Mouse (Mus musculus): ENCODE measurements around the gene 1700025G04Rik. TPM values are rescaled to one million over a fixed set of nuclear protein-coding genes. Genes with fewer than 3 reads are reported as not detected.

1700025G04Rik gene
- polyA plus RNA-seq (2015; fragmentation: Nextera tagmentation; extraction: Ambion mirVana): 29.1 and 31.5 TPM in 2 replicates

DNA sequence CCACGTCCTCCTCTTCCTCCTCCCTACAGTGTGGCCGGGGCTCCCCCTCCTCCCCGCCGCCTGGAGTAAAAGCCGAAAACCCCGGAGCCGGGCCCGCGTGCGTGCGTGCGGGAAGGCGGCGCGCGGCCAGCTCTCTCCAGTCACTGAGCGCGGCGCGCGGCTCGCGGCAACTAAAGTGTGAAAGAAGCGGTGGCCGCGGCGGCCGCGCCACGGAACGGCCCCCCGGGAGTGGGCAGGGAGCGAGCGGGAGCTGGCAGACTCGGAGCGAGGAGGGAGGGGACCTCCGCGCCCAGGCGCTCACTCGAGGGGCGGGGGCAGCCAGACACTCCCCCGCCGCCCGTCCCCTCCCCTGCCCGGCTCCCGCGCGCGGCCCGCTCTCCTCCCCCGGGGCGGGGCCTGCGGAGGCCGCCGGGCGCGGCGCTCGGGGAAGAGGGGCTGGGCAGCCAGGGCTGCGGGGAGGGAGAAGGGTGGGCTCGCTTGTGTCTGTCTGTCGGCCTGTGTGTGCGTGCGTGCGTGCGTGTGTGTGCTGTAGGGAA lies at the start of gene 1700025G04Rik:
Gene 1700025G04Rik, minus strand, starts transcription at position 108 of the 536 bp plus-strand sequence.
- no peaks in the 10 kb centered on the region for H3K36me3 ChIP-seq (ENCODE audit: poor library complexity, severe bottlenecking)
- no peaks in the 10 kb centered on the region for H3K9me3 ChIP-seq (replicated peaks)
- ATAC-seq: peak; percentile 93
- H3K27me3 ChIP-seq: no peaks in the 10 kb centered on the region
- peaks cover 49% of the 10 kb centered on the region for H3K4me1 ChIP-seq
- peak within 1 kb of the TSS; percentile 97 for H3K9ac ChIP-seq
- H3K4me2 ChIP-seq: peak within 1 kb of the TSS; percentile 81
- WGBS: 2% methylated on average over 25 of the region's 66 CpGs
- peak within 1 kb of the TSS; percentile 96 for H3K27ac ChIP-seq
- H3K4me3 ChIP-seq: peak within 1 kb of the TSS; percentile 87

DNA sequence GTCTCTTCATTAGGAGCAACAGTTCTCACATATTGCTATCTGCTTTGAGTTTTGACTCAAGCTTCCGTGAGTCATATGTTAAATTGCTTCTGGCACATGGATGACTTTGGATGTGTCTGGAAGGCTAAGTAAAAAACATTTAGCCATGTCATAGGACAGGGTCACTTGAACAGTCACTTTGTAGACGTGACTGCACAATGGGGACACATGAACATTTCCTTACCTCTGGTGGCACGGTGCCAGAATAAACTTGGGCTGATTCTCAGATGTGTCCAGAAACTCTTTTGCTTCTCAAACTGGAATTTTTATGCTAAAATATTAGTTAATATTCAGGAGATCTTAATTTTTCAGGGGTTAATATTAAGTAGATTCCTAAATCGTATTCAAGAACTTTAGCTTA lies 49.6 kb upstream of the 1700025G04Rik start:
- no peaks in the 10 kb centered on the region for H3K36me3 ChIP-seq (ENCODE audit: poor library complexity, severe bottlenecking)
- no peaks in the 10 kb centered on the region for H3K9me3 ChIP-seq (replicated peaks)
- H3K9ac ChIP-seq: no peak overlapping the region
- H3K27ac ChIP-seq: no peak overlapping the region
- no peak for ATAC-seq
- H3K4me1 ChIP-seq: no peaks in the 10 kb centered on the region
- no peaks in the 10 kb centered on the region for H3K27me3 ChIP-seq
- 87% methylated on average over 4 of the region's 4 CpGs for WGBS
- no peak overlapping the region for H3K4me2 ChIP-seq
- H3K4me3 ChIP-seq: no peak overlapping the region

DNA sequence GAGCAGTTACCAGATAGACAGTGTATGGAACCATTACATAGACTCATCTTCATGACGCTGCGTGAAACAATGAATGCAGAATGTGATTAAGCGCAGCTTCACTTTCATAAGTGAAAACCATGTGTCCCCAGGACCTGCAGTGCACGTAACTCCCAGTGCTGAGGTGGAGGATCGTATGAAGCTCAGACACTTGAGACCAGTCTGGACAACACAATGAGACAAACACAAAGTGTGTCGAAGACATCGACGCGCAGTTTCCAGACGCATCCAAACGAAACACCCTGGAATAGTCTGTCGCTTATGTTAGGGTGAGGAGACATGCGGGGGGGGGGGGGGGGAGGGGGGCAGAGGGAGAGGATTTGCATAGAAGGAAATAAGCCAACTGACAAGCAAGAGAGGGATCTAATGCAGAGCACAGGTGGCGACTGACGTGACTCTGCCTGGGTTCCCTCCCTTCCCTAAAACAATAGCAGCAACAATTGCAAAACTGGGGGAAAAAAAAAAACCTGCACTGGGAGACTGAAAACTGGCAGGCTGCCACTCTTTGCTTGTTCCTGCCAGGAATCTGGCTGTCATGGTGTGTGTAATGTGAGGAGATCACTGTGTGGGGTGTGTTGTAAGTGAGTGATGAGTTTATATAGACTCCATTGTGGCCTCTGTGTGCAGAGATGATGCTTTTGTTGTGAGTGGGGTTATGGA lies 40.3 kb upstream of the 1700025G04Rik start:
- H3K27me3 ChIP-seq: no peaks in the 10 kb centered on the region
- no peak overlapping the region for H3K27ac ChIP-seq
- no peaks in the 10 kb centered on the region for H3K36me3 ChIP-seq (ENCODE audit: poor library complexity, severe bottlenecking)
- 68% methylated on average over 15 of the region's 15 CpGs for WGBS
- no peak overlapping the region for H3K4me3 ChIP-seq
- no peaks in the 10 kb centered on the region for H3K9me3 ChIP-seq (replicated peaks)
- H3K9ac ChIP-seq: no peak overlapping the region
- ATAC-seq: peak; percentile 53
- 0 out of 2 replicates have a peak, but pooled peaks cover 11% of the 10 kb centered on the region for H3K4me1 ChIP-seq
- no peak overlapping the region for H3K4me2 ChIP-seq

DNA sequence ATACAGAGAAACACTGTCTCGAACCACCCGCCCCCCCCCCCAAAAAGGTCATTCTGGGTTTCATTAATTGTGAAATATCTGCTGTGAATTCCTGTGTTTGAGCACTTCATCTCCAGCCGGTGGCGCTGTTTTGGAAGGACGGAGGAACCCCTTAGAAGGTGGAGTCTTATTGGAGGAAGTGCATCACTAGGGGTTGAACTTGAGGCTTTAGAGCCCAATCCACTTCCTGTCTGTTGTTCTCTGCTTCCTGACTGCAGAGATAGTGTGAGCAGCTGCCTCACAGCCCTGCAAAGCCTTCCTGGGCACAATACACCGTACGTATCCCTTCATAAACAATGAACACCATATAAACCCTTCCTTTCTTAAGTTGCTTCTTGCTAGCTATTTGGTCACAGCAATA lies 35.5 kb upstream of the 1700025G04Rik start:
- no peaks in the 10 kb centered on the region for H3K36me3 ChIP-seq (ENCODE audit: poor library complexity, severe bottlenecking)
- no peak for ATAC-seq
- 95% methylated on average over 7 of the region's 7 CpGs for WGBS
- H3K4me2 ChIP-seq: no peak overlapping the region
- no peak overlapping the region for H3K27ac ChIP-seq
- no peaks in the 10 kb centered on the region for H3K27me3 ChIP-seq
- 0 out of 2 replicates have a peak, but pooled peaks cover 9% of the 10 kb centered on the region for H3K4me1 ChIP-seq
- no peaks in the 10 kb centered on the region for H3K9me3 ChIP-seq (replicated peaks)
- H3K4me3 ChIP-seq: no peak overlapping the region
- no peak overlapping the region for H3K9ac ChIP-seq

DNA sequence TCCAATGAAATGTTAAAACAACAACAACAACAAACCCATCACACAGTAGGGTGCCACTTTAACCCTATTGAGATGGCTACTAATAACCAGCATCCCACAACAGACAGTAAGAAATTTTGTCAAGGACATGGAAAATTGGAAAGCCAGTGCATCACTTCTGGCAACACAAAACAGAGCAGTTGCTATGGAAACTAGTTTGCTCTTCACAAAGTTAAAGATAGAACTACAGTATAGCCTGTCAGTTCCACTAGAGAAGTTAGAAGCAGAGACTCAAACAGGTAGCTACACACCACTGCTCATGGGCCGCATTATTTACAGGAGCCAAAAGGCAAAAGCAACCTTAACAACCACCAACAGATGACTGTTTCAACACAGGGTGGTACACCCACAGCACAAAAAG lies 20.2 kb upstream of the 1700025G04Rik start:
- 100% methylated on average over 1 of the region's 1 CpGs for whole genome bisulfite sequencing
- no peaks in the 10 kb centered on the region for H3K4me1 ChIP-seq
- H3K36me3 ChIP-seq (ENCODE audit: poor library complexity, severe bottlenecking): no peaks in the 10 kb centered on the region
- H3K4me2 ChIP-seq: no peak overlapping the region
- no peaks in the 10 kb centered on the region for H3K27me3 ChIP-seq
- no peak overlapping the region for H3K4me3 ChIP-seq
- no peak overlapping the region for H3K9ac ChIP-seq
- ATAC-seq: no peak
- H3K27ac ChIP-seq: no peak overlapping the region
- H3K9me3 ChIP-seq (replicated peaks): no peaks in the 10 kb centered on the region

DNA sequence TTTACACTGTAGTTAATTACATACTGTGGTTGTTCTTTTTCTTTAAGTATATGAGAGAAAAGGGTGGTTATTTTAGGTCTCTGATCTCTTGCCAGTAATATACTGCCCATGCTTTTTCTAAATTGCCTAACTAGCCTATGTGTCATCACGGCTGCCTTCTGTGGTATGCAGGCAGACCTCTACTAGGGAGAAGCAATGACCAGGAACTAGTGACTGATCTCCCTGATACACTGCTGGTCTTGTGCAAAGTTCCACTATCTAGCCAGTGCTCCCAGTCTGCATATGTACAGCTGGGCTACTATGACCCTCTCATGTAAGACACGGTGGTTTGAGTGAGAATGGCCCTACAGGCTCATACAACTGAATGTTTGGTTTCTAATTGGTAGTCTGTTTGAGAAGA lies 16.2 kb upstream of the 1700025G04Rik start:
- Histone ChIP-seq H3K27me3 (no peaks in the 10 kb centered on the region), H3K27ac (no peak overlapping the region), H3K9me3 (replicated peaks) (no peaks in the 10 kb centered on the region), H3K4me3 (no peak overlapping the region), H3K4me2 (no peak overlapping the region), H3K36me3 (ENCODE audit: poor library complexity, severe bottlenecking) (no peaks in the 10 kb centered on the region), H3K9ac (no peak overlapping the region), H3K4me1 (peaks cover 8% of the 10 kb centered on the region)
- WGBS: 86% methylated on average over 2 of the region's 2 CpGs
- no peak for ATAC-seq

DNA sequence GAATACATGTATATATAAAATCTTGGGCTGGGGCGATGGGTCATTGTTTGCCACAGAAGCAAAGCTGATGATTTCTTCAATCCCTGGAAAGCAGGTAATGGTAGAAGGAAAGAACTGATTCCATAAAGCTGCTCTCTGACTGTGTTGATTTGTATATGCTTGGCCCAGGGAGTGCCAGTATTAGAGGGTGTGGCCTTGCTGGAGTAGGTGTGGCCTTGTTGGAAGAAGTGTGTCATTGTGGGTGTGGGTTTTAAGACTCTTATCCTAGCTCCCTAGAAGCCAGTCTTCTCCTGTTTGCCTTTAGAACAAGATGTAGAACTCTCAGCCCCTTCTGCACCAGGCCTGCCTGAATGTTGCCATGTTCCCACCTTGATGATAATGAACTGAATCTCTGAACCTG lies 15.3 kb upstream of the 1700025G04Rik start:
- no peak overlapping the region for H3K4me2 ChIP-seq
- H3K9me3 ChIP-seq (replicated peaks): no peaks in the 10 kb centered on the region
- no peak overlapping the region for H3K27ac ChIP-seq
- H3K36me3 ChIP-seq (ENCODE audit: poor library complexity, severe bottlenecking): no peaks in the 10 kb centered on the region
- H3K9ac ChIP-seq: no peak overlapping the region
- ATAC-seq: no peak
- no peak overlapping the region for H3K4me3 ChIP-seq
- 98% methylated on average over 1 of the region's 1 CpGs for WGBS
- peaks cover 8% of the 10 kb centered on the region for H3K4me1 ChIP-seq
- no peaks in the 10 kb centered on the region for H3K27me3 ChIP-seq

DNA sequence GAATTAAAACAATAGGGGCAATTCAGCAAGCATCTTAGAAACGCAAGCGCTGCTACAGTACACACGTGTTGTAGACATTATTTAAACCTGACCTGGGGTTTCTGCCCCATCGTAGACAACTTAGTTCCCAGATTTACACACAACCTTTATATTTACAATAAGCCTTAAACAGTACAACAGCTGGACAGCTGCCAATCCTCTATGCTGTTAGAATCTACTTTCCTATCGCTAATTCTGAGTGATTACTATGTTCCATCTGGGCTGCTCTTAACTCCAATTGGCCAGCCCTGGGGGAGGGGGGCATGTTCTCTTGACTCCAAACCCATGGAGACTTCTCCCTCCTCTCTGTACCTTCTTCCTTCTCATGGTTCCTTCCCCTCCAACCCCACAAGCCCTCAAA lies 11.8 kb upstream of the 1700025G04Rik start:
- no peak for ATAC-seq
- Histone ChIP-seq H3K27ac (no peak overlapping the region), H3K27me3 (no peaks in the 10 kb centered on the region), H3K4me1 (peaks cover 8% of the 10 kb centered on the region), H3K9ac (no peak overlapping the region), H3K36me3 (ENCODE audit: poor library complexity, severe bottlenecking) (no peaks in the 10 kb centered on the region), H3K9me3 (replicated peaks) (no peaks in the 10 kb centered on the region), H3K4me2 (no peak overlapping the region), H3K4me3 (no peak overlapping the region)
- 29% methylated on average over 5 of the region's 5 CpGs for WGBS

DNA sequence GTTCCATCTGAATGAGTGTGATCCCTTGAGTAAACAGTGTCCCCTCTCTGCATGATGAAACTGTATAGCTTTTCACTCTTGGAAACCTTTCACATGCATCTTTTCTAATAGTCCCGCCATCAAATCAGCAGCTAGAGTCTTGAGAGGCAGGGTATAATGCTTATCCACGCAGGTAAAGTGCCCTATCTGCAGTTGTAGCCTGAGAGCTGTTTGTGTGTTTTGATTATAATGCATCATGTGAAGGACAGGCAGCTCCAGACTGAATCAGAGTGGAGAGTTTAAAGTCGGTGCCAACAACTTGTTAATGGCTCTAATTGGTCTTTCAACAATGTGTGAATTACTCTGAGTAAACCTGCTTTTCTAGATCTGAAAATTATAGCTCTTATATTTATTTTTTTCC lies 6.1 kb upstream of the 1700025G04Rik start:
- Histone ChIP-seq H3K4me1 (peaks cover 6% of the 10 kb centered on the region; the same call in 1 of the 2 replicates), H3K9me3 (replicated peaks) (no peaks in the 10 kb centered on the region), H3K27ac (no peak overlapping the region), H3K27me3 (no peaks in the 10 kb centered on the region), H3K4me3 (no peak overlapping the region), H3K4me2 (no peak overlapping the region), H3K9ac (no peak overlapping the region), H3K36me3 (ENCODE audit: poor library complexity, severe bottlenecking) (no peaks in the 10 kb centered on the region)
- 60% methylated on average over 3 of the region's 3 CpGs for WGBS
- ATAC-seq: no peak

DNA sequence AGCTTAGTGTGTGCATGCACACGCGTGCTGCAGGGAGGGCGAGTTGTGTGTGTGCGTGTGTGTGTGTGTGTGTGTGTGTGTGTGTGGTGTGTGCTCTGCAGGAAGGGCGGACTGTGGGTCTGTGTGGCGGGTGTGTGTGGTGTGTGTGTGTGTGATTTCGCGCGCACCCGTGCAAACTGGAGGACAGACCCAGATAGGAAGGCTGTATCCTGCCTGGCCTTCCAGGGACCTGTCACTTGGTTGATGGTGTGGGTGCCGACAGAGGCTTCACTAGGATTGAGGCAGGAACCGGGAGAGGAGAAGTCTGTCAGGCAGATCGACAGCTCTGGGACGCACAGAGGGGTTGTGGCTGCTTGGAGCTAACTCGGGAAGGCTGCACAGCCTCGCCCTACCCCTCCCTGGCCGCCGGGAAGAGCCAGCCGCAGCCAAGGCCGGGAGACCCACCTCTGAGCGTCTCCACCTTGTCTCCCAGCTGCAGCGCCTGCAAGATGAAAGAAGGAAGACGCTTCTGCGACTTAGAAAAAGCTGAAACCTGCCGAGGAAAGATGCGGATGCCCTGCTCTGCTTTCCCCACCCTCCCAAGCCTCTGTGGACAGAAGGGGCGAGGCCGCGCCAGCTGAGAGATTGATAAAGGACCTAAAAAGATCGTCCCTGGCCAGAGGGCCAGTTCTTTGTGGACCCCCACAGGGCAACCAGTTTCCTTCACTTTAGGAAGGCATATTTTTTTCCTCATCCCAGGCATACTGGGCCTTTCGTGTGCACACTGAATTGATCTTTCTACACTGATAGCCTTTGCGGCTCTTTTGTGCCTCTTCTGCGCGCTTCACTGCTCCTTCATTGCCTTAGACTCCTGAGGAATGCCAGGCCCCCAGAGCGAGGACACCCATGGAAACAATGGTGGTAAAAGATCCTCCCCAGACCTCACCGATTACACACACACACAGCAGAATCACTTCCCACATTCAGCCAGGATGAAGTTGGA lies 930 bp upstream of the 1700025G04Rik start:
- peak; percentile 70 for ATAC-seq
- Histone ChIP-seq H3K27ac (peak overlapping the region; percentile 96), H3K9me3 (replicated peaks) (no peaks in the 10 kb centered on the region), H3K27me3 (no peaks in the 10 kb centered on the region), H3K36me3 (ENCODE audit: poor library complexity, severe bottlenecking) (no peaks in the 10 kb centered on the region), H3K4me3 (peak overlapping the region; percentile 87), H3K9ac (peak overlapping the region; percentile 97), H3K4me1 (peaks cover 41% of the 10 kb centered on the region), H3K4me2 (peak overlapping the region; percentile 81)
- under 1% methylated on average over 36 of the region's 36 CpGs for WGBS

DNA sequence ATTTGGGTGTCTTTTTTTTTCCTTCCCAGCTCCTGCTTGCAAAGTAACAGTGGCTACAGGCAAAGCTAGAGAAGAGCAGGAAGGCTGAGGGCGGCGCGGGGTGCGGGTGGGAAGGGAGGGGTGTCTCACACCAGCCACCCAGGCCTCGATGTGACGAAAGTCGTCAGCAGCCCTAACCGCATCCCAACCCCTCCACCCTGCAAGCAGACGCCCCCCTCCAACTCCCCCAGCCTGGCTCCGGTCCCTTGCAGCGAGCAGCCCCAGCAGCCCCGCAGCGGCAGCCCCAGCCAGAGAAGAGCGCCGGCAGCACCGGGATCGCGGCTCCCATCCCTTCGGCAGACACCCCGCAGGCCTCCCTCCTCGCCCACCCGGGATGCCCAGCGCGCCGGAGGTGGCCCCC lies 399 bp downstream of the 1700025G04Rik start:
- H3K27ac ChIP-seq: peak overlapping the region; percentile 96
- H3K4me1 ChIP-seq: peaks cover 54% of the 10 kb centered on the region
- peak overlapping the region; percentile 87 for H3K4me3 ChIP-seq
- H3K9me3 ChIP-seq (replicated peaks): no peaks in the 10 kb centered on the region
- H3K27me3 ChIP-seq: no peaks in the 10 kb centered on the region
- peak; percentile 52 for ATAC-seq
- H3K4me2 ChIP-seq: peak overlapping the region; percentile 81
- under 1% methylated on average over 24 of the region's 25 CpGs for WGBS
- no peaks in the 10 kb centered on the region for H3K36me3 ChIP-seq (ENCODE audit: poor library complexity, severe bottlenecking)
- H3K9ac ChIP-seq: peak overlapping the region; percentile 97

All from forebrain, embryonic 13.5 days (tissue).